Mouse (Mus musculus): Measurements from ENCODE around the gene Opcml. TPM values are rescaled to one million over a fixed set of nuclear protein-coding genes. Genes with fewer than 3 reads are reported as not detected.

Gene Opcml
- polyA plus RNA-seq, 1 experiment from 2014 or later: 7.6 TPM

DNA sequence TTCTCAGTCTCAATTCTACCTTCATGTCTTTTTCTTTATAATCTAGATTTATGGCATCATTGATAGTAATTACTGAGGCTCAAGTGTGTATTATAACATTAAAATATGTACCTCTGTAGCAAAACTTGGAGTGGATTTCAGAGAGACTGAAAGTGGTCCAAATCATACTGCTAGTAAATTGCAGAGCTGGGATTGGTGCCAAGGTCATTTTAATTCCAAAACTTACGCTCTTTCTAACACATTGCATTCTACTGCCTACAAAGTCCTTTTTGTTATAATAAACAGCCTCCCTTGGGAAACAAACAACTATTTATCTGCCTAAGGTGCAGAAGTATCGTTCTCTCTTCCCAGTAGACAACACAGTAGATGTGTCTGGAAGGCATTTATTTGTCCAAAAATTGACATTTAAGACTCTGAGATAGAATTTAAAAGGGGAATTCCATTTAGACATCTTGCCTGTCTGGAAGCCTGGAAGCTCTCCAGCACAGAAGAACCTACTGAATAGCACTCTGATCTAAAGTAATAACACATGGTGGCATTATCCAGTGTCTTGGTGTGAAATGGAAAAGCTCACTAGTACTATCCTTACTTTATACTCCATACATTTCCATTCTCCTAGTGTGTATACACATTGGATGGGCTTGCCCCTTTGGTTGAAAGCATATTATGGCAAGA is 266.7 kb downstream of the Opcml start:
- H3K27me3 ChIP-seq (ENCODE audit: control insufficient read depth, insufficient read depth, low read length): no peaks in the 10 kb centered on the region
- H3K4me2 ChIP-seq (replicated peaks; ENCODE audit: low read depth, low read length): no peak overlapping the region
- H3K36me3 ChIP-seq (ENCODE audit: control insufficient read depth, insufficient read depth, low read length): no peaks in the 10 kb centered on the region
- whole genome bisulfite sequencing: 54% methylated on average over 2 of the region's 2 CpGs
- H3K4me3 ChIP-seq (ENCODE audit: low read depth, low read length): no peak overlapping the region
- no peak overlapping the region for H3K9ac ChIP-seq (replicated peaks; ENCODE audit: low read depth, low read length)
- no peaks in the 10 kb centered on the region for H3K9me3 ChIP-seq (ENCODE audit: control insufficient read depth, low read depth, low read length)
- H3K4me1 ChIP-seq (ENCODE audit: control insufficient read depth, insufficient read depth, low read length): no peaks in the 10 kb centered on the region
- no peak for ATAC-seq (ENCODE audit: insufficient number of reproducible peaks, insufficient read depth, low FRiP score, low read depth)
- no peak overlapping the region for H3K27ac ChIP-seq (ENCODE audit: low read length)

DNA sequence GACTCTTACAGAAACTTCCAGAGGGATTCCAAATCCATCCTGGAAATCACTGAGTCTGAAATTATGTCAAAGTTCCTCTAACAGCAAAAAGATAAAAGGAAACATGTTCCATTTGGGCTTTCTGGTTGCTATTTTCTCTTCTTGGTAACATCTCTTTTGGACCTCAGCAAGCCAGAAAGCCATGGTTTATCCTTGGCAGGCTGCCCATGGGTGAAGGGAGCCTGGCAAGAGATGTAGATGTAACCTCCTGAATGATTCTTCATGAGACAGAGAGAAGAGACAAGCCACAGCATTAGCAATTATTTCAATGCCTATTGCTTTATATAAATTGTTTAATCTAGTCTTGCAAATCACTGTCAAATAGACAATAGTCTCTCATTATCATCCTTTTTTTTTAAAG is 274.6 kb downstream of the Opcml start:
- H3K36me3 ChIP-seq (ENCODE audit: control insufficient read depth, insufficient read depth, low read length): no peaks in the 10 kb centered on the region
- ATAC-seq (ENCODE audit: insufficient number of reproducible peaks, insufficient read depth, low FRiP score, low read depth): no peak
- H3K9ac ChIP-seq (replicated peaks; ENCODE audit: low read depth, low read length): no peak overlapping the region

DNA sequence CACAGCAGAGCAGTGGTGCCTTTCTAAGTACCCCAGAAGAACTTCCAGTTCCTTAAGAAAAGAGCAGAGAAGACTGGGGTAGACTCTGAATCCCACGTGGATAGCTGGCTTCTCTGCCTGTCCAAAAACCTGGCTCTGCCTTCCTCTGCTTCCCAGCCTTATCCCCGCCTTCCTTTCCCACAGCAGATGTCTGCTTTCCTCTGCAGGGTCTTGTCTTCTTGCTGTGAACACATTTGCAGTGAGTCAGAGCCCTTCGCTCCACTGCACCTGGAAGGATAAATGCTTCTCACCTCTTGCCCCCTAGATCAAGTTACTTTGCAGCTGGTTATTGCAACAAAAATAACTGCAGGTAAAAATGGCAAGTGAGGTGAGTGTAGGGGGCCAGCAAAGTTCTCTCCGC is 290.1 kb downstream of the Opcml start:
- H3K9ac ChIP-seq (replicated peaks; ENCODE audit: low read depth, low read length): no peak overlapping the region
- no peak overlapping the region for H3K27ac ChIP-seq (ENCODE audit: low read length)
- 35% methylated on average over 4 of the region's 4 CpGs for WGBS
- no peaks in the 10 kb centered on the region for H3K9me3 ChIP-seq (ENCODE audit: control insufficient read depth, low read depth, low read length)
- H3K4me3 ChIP-seq (ENCODE audit: low read depth, low read length): no peak overlapping the region
- H3K27me3 ChIP-seq (ENCODE audit: control insufficient read depth, insufficient read depth, low read length): no peaks in the 10 kb centered on the region
- no peaks in the 10 kb centered on the region for H3K36me3 ChIP-seq (ENCODE audit: control insufficient read depth, insufficient read depth, low read length)
- H3K4me2 ChIP-seq (replicated peaks; ENCODE audit: low read depth, low read length): no peak overlapping the region
- ATAC-seq (ENCODE audit: insufficient number of reproducible peaks, insufficient read depth, low FRiP score, low read depth): no peak
- peaks cover 5% of the 10 kb centered on the region; the same call in 1 of the 2 replicates for H3K4me1 ChIP-seq (ENCODE audit: control insufficient read depth, insufficient read depth, low read length)

More for the DNA sequence above, 274.6 kb downstream of the Opcml start:
- Histone ChIP-seq H3K4me1 (ENCODE audit: control insufficient read depth, insufficient read depth, low read length) (no peaks in the 10 kb centered on the region), H3K27ac (ENCODE audit: low read length) (no peak overlapping the region), H3K9me3 (ENCODE audit: control insufficient read depth, low read depth, low read length) (no peaks in the 10 kb centered on the region), H3K27me3 (ENCODE audit: control insufficient read depth, insufficient read depth, low read length) (no peaks in the 10 kb centered on the region), H3K4me3 (ENCODE audit: low read depth, low read length) (no peak overlapping the region), H3K4me2 (replicated peaks; ENCODE audit: low read depth, low read length) (no peak overlapping the region)

DNA sequence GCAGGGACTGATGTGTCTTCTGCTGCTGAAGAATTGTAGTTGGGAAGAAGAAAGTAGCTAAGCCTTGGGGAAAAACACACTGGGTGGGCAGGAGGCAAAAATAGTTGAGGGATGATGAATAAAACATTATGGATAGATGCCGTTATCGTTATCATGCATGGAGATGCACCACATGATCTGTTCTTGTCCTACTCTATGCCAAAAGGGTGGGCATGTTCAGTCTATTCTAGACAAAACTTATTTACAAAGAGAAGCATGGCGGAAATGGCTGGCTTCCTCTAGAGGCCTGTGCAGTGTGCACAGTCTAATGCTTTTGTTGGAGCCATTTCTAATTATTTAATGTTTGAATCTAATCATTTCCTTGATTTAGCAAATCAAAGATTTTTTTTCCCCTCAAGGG is 293.2 kb downstream of the Opcml start:
- Histone ChIP-seq H3K36me3 (ENCODE audit: control insufficient read depth, insufficient read depth, low read length) (no peaks in the 10 kb centered on the region), H3K4me1 (ENCODE audit: control insufficient read depth, insufficient read depth, low read length) (peaks cover 5% of the 10 kb centered on the region; the same call in 1 of the 2 replicates), H3K27ac (ENCODE audit: low read length) (no peak overlapping the region), H3K9me3 (ENCODE audit: control insufficient read depth, low read depth, low read length) (no peaks in the 10 kb centered on the region), H3K4me2 (replicated peaks; ENCODE audit: low read depth, low read length) (no peak overlapping the region), H3K27me3 (ENCODE audit: control insufficient read depth, insufficient read depth, low read length) (no peaks in the 10 kb centered on the region), H3K4me3 (ENCODE audit: low read depth, low read length) (no peak overlapping the region), H3K9ac (replicated peaks; ENCODE audit: low read depth, low read length) (no peak overlapping the region)
- ATAC-seq (ENCODE audit: insufficient number of reproducible peaks, insufficient read depth, low FRiP score, low read depth): no peak
- WGBS: 92% methylated on average over 3 of the region's 3 CpGs

DNA sequence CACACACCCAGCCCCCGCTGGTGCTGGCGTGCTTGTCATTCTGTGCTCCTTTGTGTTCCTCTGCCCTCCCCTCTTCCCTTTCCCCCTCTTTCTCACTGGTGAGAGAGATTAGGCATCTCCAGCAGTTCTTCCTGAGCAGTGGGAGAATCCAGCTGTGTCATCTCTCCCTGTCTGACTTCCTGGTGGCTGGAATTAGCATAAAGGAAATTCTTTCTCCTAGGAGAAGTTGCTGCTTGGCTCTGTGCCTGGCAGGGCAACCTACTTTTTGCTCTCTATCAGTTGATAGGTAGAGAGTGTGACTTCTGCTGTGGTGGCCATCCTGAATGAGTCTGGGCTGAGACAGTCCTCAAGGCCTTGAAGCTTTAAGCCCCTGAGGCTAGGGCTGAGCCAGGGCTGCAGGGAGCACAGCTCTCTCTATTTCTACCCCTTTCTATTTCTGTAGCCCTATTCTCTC is 293.7 kb downstream of the Opcml start:
- WGBS: 10% methylated on average over 2 of the region's 2 CpGs
- Histone ChIP-seq H3K4me3 (ENCODE audit: low read depth, low read length) (no peak overlapping the region), H3K4me2 (replicated peaks; ENCODE audit: low read depth, low read length) (no peak overlapping the region), H3K36me3 (ENCODE audit: control insufficient read depth, insufficient read depth, low read length) (no peaks in the 10 kb centered on the region), H3K4me1 (ENCODE audit: control insufficient read depth, insufficient read depth, low read length) (peaks cover 5% of the 10 kb centered on the region; the same call in 1 of the 2 replicates), H3K9ac (replicated peaks; ENCODE audit: low read depth, low read length) (no peak overlapping the region), H3K9me3 (ENCODE audit: control insufficient read depth, low read depth, low read length) (no peaks in the 10 kb centered on the region), H3K27ac (ENCODE audit: low read length) (peak overlapping the region; percentile 52), H3K27me3 (ENCODE audit: control insufficient read depth, insufficient read depth, low read length) (no peaks in the 10 kb centered on the region)
- peak; percentile 56; the same call in 1 of the 2 replicates for ATAC-seq (ENCODE audit: insufficient number of reproducible peaks, insufficient read depth, low FRiP score, low read depth)

DNA sequence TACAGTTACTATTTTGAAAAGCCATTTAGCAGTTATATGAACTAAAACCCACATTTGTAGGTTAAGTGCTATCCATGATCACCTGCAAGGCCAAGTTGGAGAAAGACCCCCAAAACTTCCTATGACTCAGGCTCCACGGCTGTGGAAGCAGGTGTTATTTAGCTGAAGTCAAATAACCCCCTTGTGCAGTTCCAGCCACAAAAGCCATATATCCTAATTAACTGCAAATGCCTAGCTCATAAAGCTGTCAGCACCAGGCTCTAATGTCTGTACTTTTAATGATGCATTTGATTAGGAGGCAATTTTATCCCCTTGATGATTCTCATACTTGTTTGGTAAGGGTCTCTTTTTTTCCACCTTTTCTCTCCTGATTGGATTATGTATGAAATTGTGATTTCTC is 300.8 kb downstream of the Opcml start:
- 43% methylated on average over 1 of the region's 1 CpGs for WGBS
- Histone ChIP-seq H3K4me3 (ENCODE audit: low read depth, low read length) (no peak overlapping the region), H3K4me1 (ENCODE audit: control insufficient read depth, insufficient read depth, low read length) (no peaks in the 10 kb centered on the region), H3K4me2 (replicated peaks; ENCODE audit: low read depth, low read length) (no peak overlapping the region), H3K27me3 (ENCODE audit: control insufficient read depth, insufficient read depth, low read length) (no peaks in the 10 kb centered on the region), H3K9me3 (ENCODE audit: control insufficient read depth, low read depth, low read length) (no peaks in the 10 kb centered on the region), H3K36me3 (ENCODE audit: control insufficient read depth, insufficient read depth, low read length) (no peaks in the 10 kb centered on the region), H3K9ac (replicated peaks; ENCODE audit: low read depth, low read length) (no peak overlapping the region), H3K27ac (ENCODE audit: low read length) (no peak overlapping the region)
- ATAC-seq (ENCODE audit: insufficient number of reproducible peaks, insufficient read depth, low FRiP score, low read depth): no peak

DNA sequence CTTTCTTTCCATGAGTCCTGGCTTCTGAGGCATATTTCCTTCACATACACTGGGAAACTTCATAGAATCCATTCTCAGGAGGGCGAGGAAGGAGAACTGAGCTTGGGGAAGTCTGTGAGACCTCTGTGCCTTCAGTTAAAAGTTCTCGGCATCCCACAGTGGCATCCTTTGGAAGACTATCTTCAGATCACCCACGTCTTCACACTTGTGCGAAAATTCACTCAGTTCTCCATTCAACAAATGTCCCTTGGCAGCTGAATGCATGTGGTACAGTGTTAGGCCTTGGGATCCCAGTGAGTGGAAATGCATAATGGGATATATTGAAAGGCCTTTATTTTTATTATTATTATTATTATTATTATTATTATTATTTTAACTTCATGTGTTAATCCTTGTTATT is 304.1 kb downstream of the Opcml start:
- Histone ChIP-seq H3K9ac (replicated peaks; ENCODE audit: low read depth, low read length) (no peak overlapping the region), H3K36me3 (ENCODE audit: control insufficient read depth, insufficient read depth, low read length) (no peaks in the 10 kb centered on the region), H3K27ac (ENCODE audit: low read length) (no peak overlapping the region), H3K27me3 (ENCODE audit: control insufficient read depth, insufficient read depth, low read length) (no peaks in the 10 kb centered on the region), H3K4me1 (ENCODE audit: control insufficient read depth, insufficient read depth, low read length) (no peaks in the 10 kb centered on the region), H3K9me3 (ENCODE audit: control insufficient read depth, low read depth, low read length) (no peaks in the 10 kb centered on the region), H3K4me2 (replicated peaks; ENCODE audit: low read depth, low read length) (no peak overlapping the region), H3K4me3 (ENCODE audit: low read depth, low read length) (no peak overlapping the region)
- WGBS: 91% methylated on average over 4 of the region's 4 CpGs
- no peak for ATAC-seq (ENCODE audit: insufficient number of reproducible peaks, insufficient read depth, low FRiP score, low read depth)

DNA sequence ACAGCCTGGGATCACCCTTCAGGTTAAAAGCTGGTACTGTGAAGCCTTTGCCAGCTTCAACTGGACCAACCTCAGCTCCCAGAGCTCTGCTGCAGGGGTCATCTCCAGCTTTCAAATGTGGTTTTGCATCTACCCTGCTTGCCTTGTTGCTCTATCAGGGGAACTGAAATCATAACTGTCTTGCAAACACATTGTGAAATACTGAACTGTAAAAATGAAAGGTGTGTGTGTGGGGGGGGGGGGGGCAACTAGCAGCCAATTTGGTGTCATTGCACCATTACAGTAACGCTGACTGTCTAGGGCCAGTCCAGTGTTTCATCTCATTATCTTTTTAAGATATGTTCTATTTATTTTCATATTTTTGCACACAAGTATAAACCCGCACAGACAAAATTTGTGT is 305.6 kb downstream of the Opcml start:
- H3K9ac ChIP-seq (replicated peaks; ENCODE audit: low read depth, low read length): no peak overlapping the region
- H3K27me3 ChIP-seq (ENCODE audit: control insufficient read depth, insufficient read depth, low read length): no peaks in the 10 kb centered on the region
- no peak overlapping the region for H3K4me2 ChIP-seq (replicated peaks; ENCODE audit: low read depth, low read length)
- no peak for ATAC-seq (ENCODE audit: insufficient number of reproducible peaks, insufficient read depth, low FRiP score, low read depth)
- no peak overlapping the region for H3K4me3 ChIP-seq (ENCODE audit: low read depth, low read length)
- WGBS: 99% methylated on average over 2 of the region's 2 CpGs
- no peaks in the 10 kb centered on the region for H3K36me3 ChIP-seq (ENCODE audit: control insufficient read depth, insufficient read depth, low read length)
- H3K9me3 ChIP-seq (ENCODE audit: control insufficient read depth, low read depth, low read length): no peaks in the 10 kb centered on the region
- H3K4me1 ChIP-seq (ENCODE audit: control insufficient read depth, insufficient read depth, low read length): no peaks in the 10 kb centered on the region
- no peak overlapping the region for H3K27ac ChIP-seq (ENCODE audit: low read length)

DNA sequence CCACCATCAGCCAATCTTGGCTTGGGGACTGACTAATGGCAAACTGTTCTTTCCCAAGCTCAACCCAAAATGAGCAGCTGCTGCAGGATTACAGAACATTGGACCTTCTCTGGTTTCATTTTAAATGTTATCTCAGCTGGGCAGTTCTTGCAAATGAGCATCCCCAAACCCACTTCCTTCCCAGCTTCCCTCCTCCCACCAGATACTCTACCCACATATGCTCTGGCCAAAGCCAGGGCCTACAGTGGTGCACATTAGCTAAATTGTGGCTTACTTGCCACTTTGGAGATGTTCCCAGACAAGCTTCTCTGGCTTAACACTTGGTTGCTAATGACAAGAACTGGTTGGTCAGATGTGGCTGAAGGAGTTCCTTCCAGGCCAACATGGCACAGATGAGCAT is 311.4 kb downstream of the Opcml start:
- H3K9ac ChIP-seq (replicated peaks; ENCODE audit: low read depth, low read length): no peak overlapping the region
- no peaks in the 10 kb centered on the region for H3K36me3 ChIP-seq (ENCODE audit: control insufficient read depth, insufficient read depth, low read length)
- ATAC-seq (ENCODE audit: insufficient number of reproducible peaks, insufficient read depth, low FRiP score, low read depth): no peak
- no peak overlapping the region for H3K4me2 ChIP-seq (replicated peaks; ENCODE audit: low read depth, low read length)
- no peaks in the 10 kb centered on the region for H3K4me1 ChIP-seq (ENCODE audit: control insufficient read depth, insufficient read depth, low read length)
- H3K27ac ChIP-seq (ENCODE audit: low read length): no peak overlapping the region
- no peaks in the 10 kb centered on the region for H3K9me3 ChIP-seq (ENCODE audit: control insufficient read depth, low read depth, low read length)
- no peaks in the 10 kb centered on the region for H3K27me3 ChIP-seq (ENCODE audit: control insufficient read depth, insufficient read depth, low read length)
- H3K4me3 ChIP-seq (ENCODE audit: low read depth, low read length): no peak overlapping the region

Data from stomach, embryonic 14.5 days (tissue).